Mouse (Mus musculus) embryonic facial prominence, embryonic 13.5 days (tissue): ENCODE data around the gene Bloc1s3. TPM values are rescaled to one million over a fixed set of nuclear protein-coding genes. Genes with fewer than 3 reads are reported as not detected.
A peak's percentile ranks its signal among the peaks of the same experiment; 100 is the strongest.

ENCODE experiments used
- ATAC-seq: fragments of 200-750 bp; cut with Nextera tagmentation; 2 replicates; pipeline ENCODE4 v1.8.0; 2017; ENCODE audit warnings: low read depth; ENCODE audit not compliant: insufficient number of reproducible peaks, insufficient read depth, low FRiP score, low TSS enrichment
- H3K27ac ChIP-seq: fragments of 300-500 bp; sonication (generic); 2 replicates; pipeline ENCODE4 v1.5.1; 2015; ENCODE audit warnings: moderate library complexity, mild to moderate bottlenecking, inconsistent platforms
- H3K27me3 ChIP-seq: fragments of 300-500 bp; sonication (generic); 2 replicates; pipeline ENCODE4 v1.6.1; 2015; ENCODE audit warnings: mild to moderate bottlenecking, inconsistent platforms
- H3K36me3 ChIP-seq: fragments of 300-500 bp; sonication (generic); 2 replicates; pipeline ENCODE4 v1.6.1; 2015; ENCODE audit warnings: mild to moderate bottlenecking, inconsistent platforms
- H3K4me1 ChIP-seq: fragments of 300-500 bp; sonication (generic); 2 replicates; pipeline ENCODE4 v1.6.1; 2015; ENCODE audit warnings: inconsistent platforms
- H3K4me2 ChIP-seq: fragments of 300-500 bp; sonication (generic); 2 replicates; pipeline ENCODE4 v1.6.1; 2015; ENCODE audit warnings: moderate library complexity, mild to moderate bottlenecking, inconsistent platforms
- H3K4me3 ChIP-seq: fragments of 300-500 bp; sonication (generic); 2 replicates; pipeline ENCODE4 v1.5.1; 2015; ENCODE audit warnings: mild to moderate bottlenecking, inconsistent platforms
- H3K9ac ChIP-seq: fragments of 300-500 bp; sonication (generic); 2 replicates; pipeline ENCODE4 v1.6.1; 2015; ENCODE audit warnings: mild to moderate bottlenecking, inconsistent platforms
- H3K9me3 ChIP-seq: fragments of 300-500 bp; sonication (generic); 2 replicates; pipeline ENCODE4 v1.6.1; 2016; ENCODE audit warnings: inconsistent platforms
- WGBS: fragments of 180-500 bp; shearing (Covaris S2); methylation state at CpG from one replicate; pipeline ENCODE4 v1.1.7; 2015; ENCODE audit warnings: mixed read lengths; 5-methylcytosine and 5-hydroxymethylcytosine counted together
- polyA plus RNA-seq: library from polyadenylated mRNA; unstranded; fragments of >200 nt; fragmentation: Nextera tagmentation; extraction: Ambion mirVana; gene quantifications from 2 replicates; pipeline ENCODE4 v1.2.1, GENCODE M21; 2015

Gene Bloc1s3
- 2.3 and 2.7 TPM in 2 replicates for polyA plus RNA-seq

GRCm38 (mm10) chr7:19508150-19508923 lies at the start of gene Bloc1s3, which contains the start of gene Trappc6a:
Gene Bloc1s3, minus strand, starts transcription at chr7:19508367.
Gene Trappc6a, plus strand, starts transcription at chr7:19508395.
- peak within 1 kb of the TSS; percentile 75 for H3K27ac ChIP-seq
- peak; percentile 90 for ATAC-seq
- H3K9me3 ChIP-seq, result no peaks in the 10 kb centered on the region
- no peaks in the 10 kb centered on the region; the same call in 1 of the 2 replicates for H3K36me3 ChIP-seq
- H3K27me3 ChIP-seq, result no peaks in the 10 kb centered on the region
- H3K4me3 ChIP-seq, result peak within 1 kb of the TSS; percentile 79
- H3K4me1 ChIP-seq, result peaks cover 22% of the 10 kb centered on the region
- peak within 1 kb of the TSS; percentile 89 for H3K9ac ChIP-seq
- under 1% methylated on average over 56 of the region's 56 CpGs for WGBS
- H3K4me2 ChIP-seq, result peak within 1 kb of the TSS; percentile 96

DNA sequence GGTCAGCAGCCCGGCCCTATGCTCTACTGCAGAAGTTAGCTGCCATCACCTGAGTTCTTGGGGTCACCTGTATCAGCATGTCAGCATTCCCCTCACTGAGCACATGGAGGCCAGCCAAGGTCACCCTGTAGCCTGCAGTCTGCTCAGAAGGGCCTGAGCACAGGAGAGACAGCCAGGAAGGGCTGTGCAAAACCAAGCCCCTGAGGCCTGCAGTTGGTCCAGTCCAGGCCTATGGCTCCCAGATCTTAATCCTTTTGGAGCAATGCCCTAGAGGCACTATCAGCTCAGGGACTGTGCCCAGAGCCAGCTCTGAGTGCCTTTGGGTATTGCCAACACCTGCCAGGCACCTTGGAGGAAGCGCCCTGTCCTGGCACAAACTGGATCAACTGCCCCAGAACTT lies 48.9 kb upstream of the Bloc1s3 start:
- H3K36me3 ChIP-seq, result peaks cover 37% of the 10 kb centered on the region

DNA sequence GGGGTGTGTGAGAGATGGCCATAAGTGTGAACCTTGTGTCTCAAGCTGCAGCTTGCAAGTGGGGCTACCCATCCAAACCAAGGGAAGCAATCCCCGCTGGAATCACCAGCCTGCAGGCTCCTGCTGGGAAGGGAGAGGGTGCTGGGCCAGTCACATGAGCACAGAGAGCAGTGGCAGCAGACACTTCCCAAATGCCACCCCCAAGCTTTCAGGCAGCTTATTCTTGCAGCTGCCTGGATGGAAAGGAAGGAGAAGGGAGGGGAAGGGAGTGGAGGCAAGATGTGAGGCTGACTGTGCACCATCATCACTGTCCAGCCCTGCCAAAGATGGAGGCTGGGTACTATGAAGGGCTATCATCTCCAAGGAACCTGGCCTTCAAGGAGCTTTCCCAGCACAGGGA lies 46.0 kb upstream of the Bloc1s3 start:
- 81% methylated on average over 1 of the region's 1 CpGs for WGBS
- ATAC-seq, result no peak
- H3K9ac ChIP-seq, result peak overlapping the region; percentile 49; the same call in 1 of the 2 replicates
- no peaks in the 10 kb centered on the region for H3K27me3 ChIP-seq
- H3K36me3 ChIP-seq, result peaks cover 40% of the 10 kb centered on the region
- H3K4me2 ChIP-seq, result no peak overlapping the region
- peaks cover 26% of the 10 kb centered on the region for H3K4me1 ChIP-seq
- H3K27ac ChIP-seq, result no peak overlapping the region
- no peak overlapping the region for H3K4me3 ChIP-seq
- no peaks in the 10 kb centered on the region for H3K9me3 ChIP-seq

More for the DNA sequence above, 48.9 kb upstream of the Bloc1s3 start:
- 93% methylated on average over 2 of the region's 2 CpGs for WGBS
- H3K4me1 ChIP-seq, result peaks cover 42% of the 10 kb centered on the region
- no peaks in the 10 kb centered on the region for H3K9me3 ChIP-seq
- no peak for ATAC-seq
- H3K9ac ChIP-seq, result 0 out of 2 replicates have a peak overlapping the region, but pooled peaks have one; percentile 36
- no peak overlapping the region for H3K4me3 ChIP-seq
- no peak overlapping the region for H3K4me2 ChIP-seq
- H3K27ac ChIP-seq, result no peak overlapping the region
- H3K27me3 ChIP-seq, result no peaks in the 10 kb centered on the region

GRCm38 (mm10) chr7:19552443-19552842 lies 44.3 kb upstream of the Bloc1s3 start:
- H3K36me3 ChIP-seq, result peaks cover 38% of the 10 kb centered on the region
- no peaks in the 10 kb centered on the region for H3K9me3 ChIP-seq
- no peak overlapping the region for H3K4me3 ChIP-seq
- peaks cover 13% of the 10 kb centered on the region for H3K4me1 ChIP-seq
- ATAC-seq, result no peak
- H3K27me3 ChIP-seq, result no peaks in the 10 kb centered on the region
- no peak overlapping the region; the same call in 1 of the 2 replicates for H3K9ac ChIP-seq
- H3K27ac ChIP-seq, result no peak overlapping the region
- WGBS, result 84% methylated on average over 2 of the region's 2 CpGs
- no peak overlapping the region for H3K4me2 ChIP-seq

GRCm38 (mm10) chr7:19551634-19552033 lies 43.5 kb upstream of the Bloc1s3 start:
- Histone ChIP-seq H3K4me3 (no peak overlapping the region), H3K4me1 (peaks cover 17% of the 10 kb centered on the region), H3K4me2 (no peak overlapping the region), H3K9me3 (no peaks in the 10 kb centered on the region), H3K9ac (no peak overlapping the region), H3K36me3 (peaks cover 37% of the 10 kb centered on the region), H3K27ac (no peak overlapping the region), H3K27me3 (no peaks in the 10 kb centered on the region)
- ATAC-seq, result no peak
- WGBS, result 71% methylated on average over 5 of the region's 5 CpGs

- H3K4me3 ChIP-seq, result no peak overlapping the region
- no peaks in the 10 kb centered on the region for H3K27me3 ChIP-seq
- no peak overlapping the region for H3K9ac ChIP-seq
- ATAC-seq, result no peak
- H3K4me2 ChIP-seq, result no peak overlapping the region
- peaks cover 25% of the 10 kb centered on the region for H3K36me3 ChIP-seq
- H3K9me3 ChIP-seq, result no peaks in the 10 kb centered on the region
- WGBS, result 85% methylated on average over 10 of the region's 10 CpGs
- peaks cover 23% of the 10 kb centered on the region for H3K4me1 ChIP-seq
- no peak overlapping the region for H3K27ac ChIP-seq
These were observed 41.2 kb upstream of the Bloc1s3 start for GRCm38 (mm10) chr7:19549394-19549793.

DNA sequence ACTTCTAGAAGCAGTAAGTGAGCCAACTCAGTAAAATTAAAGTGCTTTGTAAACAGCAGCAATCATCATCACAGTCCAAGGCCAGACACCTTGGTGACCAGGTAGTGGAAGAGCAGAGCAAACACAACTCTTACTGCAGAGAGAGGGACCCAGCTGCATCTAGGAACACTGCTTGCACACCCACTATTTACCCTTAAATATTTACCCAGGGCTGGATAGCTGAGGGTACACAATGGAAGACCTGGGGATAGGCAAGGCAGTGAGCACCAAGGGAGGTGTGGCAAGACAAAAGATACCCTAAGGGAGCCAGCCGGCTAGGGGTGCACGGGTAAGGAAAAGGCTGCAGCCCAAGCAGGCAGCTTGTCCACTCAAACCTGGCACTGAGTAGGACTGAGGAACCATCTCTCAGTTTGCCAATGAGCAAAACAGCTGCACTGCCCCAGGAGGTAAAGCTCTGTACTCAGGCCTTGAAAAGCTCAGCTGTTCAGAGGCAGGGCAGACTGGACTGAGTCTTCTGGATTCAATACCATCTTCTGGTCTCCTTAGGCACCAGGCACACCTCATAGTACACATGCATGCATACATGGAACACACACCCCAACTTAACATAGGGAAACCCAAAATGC lies 39.3 kb upstream of the Bloc1s3 start:
- H3K27me3 ChIP-seq, result no peaks in the 10 kb centered on the region
- no peaks in the 10 kb centered on the region for H3K9me3 ChIP-seq
- H3K4me1 ChIP-seq, result peaks cover 26% of the 10 kb centered on the region
- H3K4me3 ChIP-seq, result no peak overlapping the region
- peaks cover 8% of the 10 kb centered on the region; the same call in 1 of the 2 replicates for H3K36me3 ChIP-seq
- no peak overlapping the region for H3K27ac ChIP-seq
- WGBS, result 70% methylated on average over 2 of the region's 2 CpGs
- 0 out of 2 replicates have a peak overlapping the region, but pooled peaks have one; percentile 21 for H3K9ac ChIP-seq
- no peak overlapping the region for H3K4me2 ChIP-seq
- ATAC-seq, result no peak

DNA sequence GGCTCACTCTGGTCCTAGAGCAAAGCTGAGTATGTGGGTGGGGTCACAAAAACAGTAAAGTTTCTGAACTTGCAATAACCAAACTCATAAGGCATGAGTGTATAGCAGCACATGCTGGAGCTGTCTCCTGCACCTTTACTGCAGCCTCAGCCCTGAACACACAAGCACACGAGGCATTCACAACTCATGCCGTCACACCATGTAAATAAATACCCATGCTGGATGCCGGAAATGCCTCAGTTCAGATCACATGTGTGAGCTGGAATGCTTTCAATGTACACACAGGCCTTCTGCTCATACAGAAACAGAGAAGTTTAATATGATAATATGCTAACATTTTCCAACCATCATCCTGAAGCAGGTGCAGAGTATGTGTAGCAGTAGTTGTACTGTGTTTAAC lies 37.8 kb upstream of the Bloc1s3 start:
- Histone ChIP-seq H3K9me3 (no peaks in the 10 kb centered on the region), H3K27me3 (no peaks in the 10 kb centered on the region), H3K4me1 (peaks cover 34% of the 10 kb centered on the region), H3K4me3 (no peak overlapping the region), H3K9ac (no peak overlapping the region), H3K27ac (no peak overlapping the region), H3K4me2 (no peak overlapping the region), H3K36me3 (0 out of 2 replicates have a peak, but pooled peaks cover 2% of the 10 kb centered on the region)
- WGBS, result 38% methylated on average over 3 of the region's 3 CpGs
- ATAC-seq, result no peak

GRCm38 (mm10) chr7:19543584-19543983 lies 35.4 kb upstream of the Bloc1s3 start:
- Histone ChIP-seq H3K4me2 (no peak overlapping the region), H3K9ac (0 out of 2 replicates have a peak overlapping the region, but pooled peaks have one; percentile 0), H3K27ac (no peak overlapping the region), H3K36me3 (no peaks in the 10 kb centered on the region), H3K9me3 (no peaks in the 10 kb centered on the region), H3K4me1 (peaks cover 34% of the 10 kb centered on the region), H3K27me3 (no peaks in the 10 kb centered on the region), H3K4me3 (no peak overlapping the region)
- WGBS, result 59% methylated on average over 6 of the region's 6 CpGs
- no peak for ATAC-seq

- Histone ChIP-seq H3K27ac (peak overlapping the region; percentile 48), H3K27me3 (no peaks in the 10 kb centered on the region), H3K4me3 (no peak overlapping the region), H3K9ac (peak overlapping the region; percentile 46; the same call in 1 of the 2 replicates), H3K4me1 (peaks cover 34% of the 10 kb centered on the region), H3K36me3 (0 out of 2 replicates have a peak, but pooled peaks cover 5% of the 10 kb centered on the region), H3K9me3 (no peaks in the 10 kb centered on the region), H3K4me2 (no peak overlapping the region)
- 69% methylated on average over 8 of the region's 8 CpGs for WGBS
- no peak for ATAC-seq
These were observed 34.1 kb upstream of the Bloc1s3 start for GRCm38 (mm10) chr7:19542155-19542691.

DNA sequence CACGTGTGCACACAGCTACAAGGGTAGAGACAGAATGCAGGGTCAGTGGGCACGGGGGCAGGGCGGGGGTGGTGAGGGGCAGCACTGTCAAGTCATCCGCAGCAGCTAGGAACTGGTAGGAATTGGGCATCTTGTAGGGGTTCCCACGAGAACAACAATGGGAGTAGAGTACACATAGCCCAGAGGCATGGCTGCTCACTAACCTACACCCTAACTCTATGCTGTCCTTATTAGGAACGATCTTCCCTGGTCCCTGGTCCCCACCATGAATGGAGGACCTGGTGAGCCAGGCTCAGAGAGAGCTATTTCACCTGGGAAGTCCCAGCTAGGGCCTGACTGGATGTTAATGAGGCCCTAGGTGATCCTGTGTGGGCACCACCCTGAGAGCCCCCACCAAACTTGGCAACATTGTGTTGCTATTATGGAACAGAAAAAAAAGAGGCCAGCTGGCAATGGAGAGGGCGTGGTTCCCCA lies 33.6 kb upstream of the Bloc1s3 start:
- Histone ChIP-seq H3K27ac (no peak overlapping the region), H3K27me3 (no peaks in the 10 kb centered on the region), H3K4me1 (peaks cover 29% of the 10 kb centered on the region), H3K9me3 (no peaks in the 10 kb centered on the region), H3K9ac (peak overlapping the region; percentile 46; the same call in 1 of the 2 replicates), H3K36me3 (0 out of 2 replicates have a peak, but pooled peaks cover 5% of the 10 kb centered on the region), H3K4me3 (no peak overlapping the region), H3K4me2 (no peak overlapping the region)
- no peak for ATAC-seq
- WGBS, result 76% methylated on average over 7 of the region's 7 CpGs
